Mouse (Mus musculus): ENCODE results near the gene Sept9. TPM values are rescaled to one million over a fixed set of nuclear protein-coding genes. Genes with fewer than 3 reads are reported as not detected.

Sept9 gene
- total and polyA plus RNA-seq, 2 experiments from 2014 or later, result 112 TPM

DNA sequence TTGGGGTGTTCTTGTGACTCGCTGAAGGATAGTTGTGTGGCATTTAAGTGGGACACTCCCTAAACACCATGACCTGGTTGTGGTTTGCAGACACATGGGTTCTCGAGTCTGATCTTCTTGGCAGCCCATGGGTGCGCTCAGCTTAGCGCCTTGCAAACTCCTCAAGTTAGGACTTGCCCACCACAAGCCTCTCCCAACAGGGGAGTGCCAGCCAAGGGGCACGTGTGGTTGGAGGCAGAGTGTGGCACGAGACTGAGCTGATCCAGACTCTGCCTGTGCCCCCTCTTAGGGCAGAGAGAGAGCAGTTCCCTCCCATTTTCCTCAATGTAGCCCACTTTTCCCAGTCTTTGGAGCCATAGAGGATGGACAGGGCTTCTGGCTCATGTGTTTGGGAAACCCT lies 18.6 kb downstream of the Sept9 start:
- DNase-seq (no peak), ATAC-seq (no peak)
- no peak for TF ChIP-seq CTCF (IDR thresholded peaks at IDR 0.05; ENCODE audit: low read depth)
- Histone ChIP-seq H3K36me3 (ENCODE audit: insufficient read depth) (no peaks in the 10 kb centered on the region), H3K4me1 (ENCODE audit: insufficient read depth) (no peaks in the 10 kb centered on the region), H3K27ac (ENCODE audit: low read depth, low read length) (no peak overlapping the region), H3K9ac (no peak overlapping the region), H3K4me2 (ENCODE audit: low read depth) (no peak overlapping the region), H3K9me3 (ENCODE audit: low read length) (no peaks in the 10 kb centered on the region), H3K27me3 (ENCODE audit: insufficient read depth, low read length) (no peaks in the 10 kb centered on the region), H3K4me3 (ENCODE audit: low read depth, low read length) (no peak overlapping the region)
- 91% methylated on average over 6 of the region's 6 CpGs for WGBS

DNA sequence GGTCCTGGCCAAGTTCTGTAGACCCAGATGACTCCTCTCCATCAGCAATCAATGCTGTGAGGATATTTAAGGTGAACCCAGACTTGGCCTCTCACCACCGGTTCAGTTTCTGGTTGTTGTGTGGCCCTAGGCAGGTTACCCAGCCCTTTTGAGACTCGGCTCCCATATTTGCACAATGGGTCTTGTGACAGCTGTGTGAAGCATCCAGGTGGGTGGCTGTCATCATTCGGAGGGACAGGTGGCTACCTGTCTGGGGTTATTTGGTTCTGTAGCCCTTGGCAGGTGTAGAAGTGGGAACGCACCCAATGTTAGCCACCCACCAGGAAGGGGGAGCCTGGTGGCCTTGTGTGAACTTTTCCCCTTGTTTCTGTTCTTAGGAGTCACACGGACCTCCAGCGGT lies 19.0 kb downstream of the Sept9 start:
- Histone ChIP-seq H3K4me2 (ENCODE audit: low read depth) (no peak overlapping the region), H3K4me1 (ENCODE audit: insufficient read depth) (no peaks in the 10 kb centered on the region), H3K36me3 (ENCODE audit: insufficient read depth) (no peaks in the 10 kb centered on the region), H3K9ac (no peak overlapping the region), H3K27ac (ENCODE audit: low read depth, low read length) (no peak overlapping the region), H3K4me3 (ENCODE audit: low read depth, low read length) (no peak overlapping the region), H3K9me3 (ENCODE audit: low read length) (no peaks in the 10 kb centered on the region), H3K27me3 (ENCODE audit: insufficient read depth, low read length) (no peaks in the 10 kb centered on the region)
- ATAC-seq, result no peak
- DNase-seq, result no peak
- no peak for TF ChIP-seq CTCF (IDR thresholded peaks at IDR 0.05; ENCODE audit: low read depth)
- 95% methylated on average over 6 of the region's 6 CpGs for WGBS

DNA sequence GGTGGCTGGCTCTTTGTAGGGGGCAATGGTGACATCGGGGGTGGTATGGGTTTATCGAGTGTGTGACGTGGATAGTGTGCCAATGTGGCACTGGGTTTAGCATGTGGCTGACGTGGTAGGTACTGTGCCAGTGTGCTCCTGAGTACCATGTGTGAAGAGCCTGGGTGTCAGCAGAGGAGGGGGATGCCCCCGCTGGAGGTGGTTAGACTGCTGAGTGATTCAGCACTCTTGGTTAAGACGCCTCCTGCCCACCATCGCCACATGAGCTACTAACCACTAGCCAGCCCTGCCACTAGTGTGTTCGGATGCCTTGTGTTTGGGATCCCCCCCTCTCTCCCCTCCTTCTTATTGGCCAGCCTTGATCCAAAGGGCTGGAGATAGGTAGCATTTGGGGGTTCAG lies 21.3 kb downstream of the Sept9 start:
- H3K36me3 ChIP-seq (ENCODE audit: insufficient read depth), result no peaks in the 10 kb centered on the region
- no peaks in the 10 kb centered on the region for H3K27me3 ChIP-seq (ENCODE audit: insufficient read depth, low read length)
- no peak for DNase-seq
- no peak overlapping the region for H3K9ac ChIP-seq
- ATAC-seq, result no peak
- no peak for TF ChIP-seq CTCF (IDR thresholded peaks at IDR 0.05; ENCODE audit: low read depth)
- H3K4me2 ChIP-seq (ENCODE audit: low read depth), result no peak overlapping the region
- no peak overlapping the region for H3K4me3 ChIP-seq (ENCODE audit: low read depth, low read length)
- H3K4me1 ChIP-seq (ENCODE audit: insufficient read depth), result no peaks in the 10 kb centered on the region
- H3K9me3 ChIP-seq (ENCODE audit: low read length), result no peaks in the 10 kb centered on the region
- H3K27ac ChIP-seq (ENCODE audit: low read depth, low read length), result no peak overlapping the region
- WGBS, result 89% methylated on average over 8 of the region's 8 CpGs

DNA sequence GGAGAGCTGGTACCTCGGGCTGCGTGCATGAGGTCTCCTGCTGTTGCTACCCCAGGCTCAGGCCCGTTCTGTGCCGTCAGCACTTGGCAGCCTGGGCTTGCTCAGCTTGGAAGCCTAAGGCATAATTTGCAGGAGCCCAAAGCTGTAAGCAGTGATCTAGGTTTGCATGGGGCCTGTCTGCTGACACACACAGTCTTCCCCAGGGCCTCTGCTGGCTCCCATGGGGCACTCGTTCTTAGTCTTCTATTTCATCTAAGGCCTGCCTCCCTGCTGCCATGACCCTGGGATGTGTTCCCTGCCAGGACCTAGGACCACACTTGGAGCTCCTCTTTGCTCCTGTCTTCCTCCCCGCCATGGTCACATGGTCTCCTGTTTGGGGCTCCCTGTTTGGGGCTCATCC lies 21.7 kb downstream of the Sept9 start:
- no peak overlapping the region for H3K9ac ChIP-seq
- DNase-seq (no peak), ATAC-seq (no peak)
- H3K9me3 ChIP-seq (ENCODE audit: low read length), result no peaks in the 10 kb centered on the region
- H3K4me2 ChIP-seq (ENCODE audit: low read depth), result no peak overlapping the region
- H3K4me1 ChIP-seq (ENCODE audit: insufficient read depth), result no peaks in the 10 kb centered on the region
- no peak overlapping the region for H3K4me3 ChIP-seq (ENCODE audit: low read depth, low read length)
- H3K27ac ChIP-seq (ENCODE audit: low read depth, low read length), result no peak overlapping the region
- WGBS, result 62% methylated on average over 6 of the region's 6 CpGs
- no peaks in the 10 kb centered on the region for H3K36me3 ChIP-seq (ENCODE audit: insufficient read depth)
- TF ChIP-seq CTCF (IDR thresholded peaks at IDR 0.05; ENCODE audit: low read depth), result no peak
- no peaks in the 10 kb centered on the region for H3K27me3 ChIP-seq (ENCODE audit: insufficient read depth, low read length)

DNA sequence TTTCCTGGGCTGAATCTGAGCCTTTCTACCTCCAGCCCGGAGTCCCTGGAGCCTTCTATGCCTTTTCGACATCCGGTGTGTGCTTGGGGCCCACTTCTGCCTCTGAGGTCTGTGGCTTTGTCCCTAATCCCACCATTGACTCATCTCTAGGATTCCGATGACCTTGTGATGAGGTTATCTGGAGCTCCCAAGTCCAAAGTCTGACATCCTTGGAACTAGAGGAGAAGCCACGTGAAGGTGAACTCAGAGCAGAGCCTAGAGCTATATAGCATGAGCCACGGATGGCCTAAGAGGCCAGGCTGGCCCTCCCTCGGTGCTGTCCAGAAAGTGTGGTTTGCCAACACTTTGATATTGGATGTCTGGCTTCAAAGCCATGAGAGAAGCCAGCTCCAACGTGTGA lies 23.4 kb downstream of the Sept9 start:
- Histone ChIP-seq H3K4me2 (ENCODE audit: low read depth) (no peak overlapping the region), H3K4me3 (ENCODE audit: low read depth, low read length) (no peak overlapping the region), H3K9ac (no peak overlapping the region), H3K36me3 (ENCODE audit: insufficient read depth) (no peaks in the 10 kb centered on the region), H3K27me3 (ENCODE audit: insufficient read depth, low read length) (no peaks in the 10 kb centered on the region), H3K27ac (ENCODE audit: low read depth, low read length) (no peak overlapping the region), H3K4me1 (ENCODE audit: insufficient read depth) (no peaks in the 10 kb centered on the region), H3K9me3 (ENCODE audit: low read length) (no peaks in the 10 kb centered on the region)
- no peak for TF ChIP-seq CTCF (IDR thresholded peaks at IDR 0.05; ENCODE audit: low read depth)
- ATAC-seq (no peak), DNase-seq (no peak)
- 85% methylated on average over 8 of the region's 8 CpGs for WGBS

DNA sequence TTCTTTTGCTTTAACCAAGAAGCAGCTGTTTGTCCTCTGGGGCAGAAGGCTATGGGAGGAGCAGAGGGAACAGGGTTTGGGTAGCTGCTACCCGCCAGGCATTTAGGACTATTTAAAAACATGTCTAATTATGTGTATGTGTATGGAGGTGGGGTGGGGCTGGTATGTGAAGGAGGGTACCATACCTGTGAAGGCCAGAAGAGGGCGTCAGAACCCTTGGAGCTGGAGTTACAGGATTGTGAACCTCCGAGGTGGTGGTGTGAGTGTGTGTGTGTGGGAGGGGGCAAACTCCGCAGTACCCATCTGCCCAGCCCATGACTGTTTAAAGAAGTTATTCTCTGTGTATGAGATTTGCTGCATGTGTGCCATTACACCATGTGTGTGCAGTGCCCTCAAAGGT lies 25.3 kb downstream of the Sept9 start:
- TF ChIP-seq CTCF (IDR thresholded peaks at IDR 0.05; ENCODE audit: low read depth), result no peak
- WGBS, result 60% methylated on average over 4 of the region's 4 CpGs
- Histone ChIP-seq H3K27ac (ENCODE audit: low read depth, low read length) (no peak overlapping the region), H3K9me3 (ENCODE audit: low read length) (no peaks in the 10 kb centered on the region), H3K4me3 (ENCODE audit: low read depth, low read length) (no peak overlapping the region), H3K36me3 (ENCODE audit: insufficient read depth) (no peaks in the 10 kb centered on the region), H3K9ac (no peak overlapping the region), H3K4me2 (ENCODE audit: low read depth) (no peak overlapping the region), H3K4me1 (ENCODE audit: insufficient read depth) (no peaks in the 10 kb centered on the region), H3K27me3 (ENCODE audit: insufficient read depth, low read length) (no peaks in the 10 kb centered on the region)
- no peak for DNase-seq
- no peak for ATAC-seq

DNA sequence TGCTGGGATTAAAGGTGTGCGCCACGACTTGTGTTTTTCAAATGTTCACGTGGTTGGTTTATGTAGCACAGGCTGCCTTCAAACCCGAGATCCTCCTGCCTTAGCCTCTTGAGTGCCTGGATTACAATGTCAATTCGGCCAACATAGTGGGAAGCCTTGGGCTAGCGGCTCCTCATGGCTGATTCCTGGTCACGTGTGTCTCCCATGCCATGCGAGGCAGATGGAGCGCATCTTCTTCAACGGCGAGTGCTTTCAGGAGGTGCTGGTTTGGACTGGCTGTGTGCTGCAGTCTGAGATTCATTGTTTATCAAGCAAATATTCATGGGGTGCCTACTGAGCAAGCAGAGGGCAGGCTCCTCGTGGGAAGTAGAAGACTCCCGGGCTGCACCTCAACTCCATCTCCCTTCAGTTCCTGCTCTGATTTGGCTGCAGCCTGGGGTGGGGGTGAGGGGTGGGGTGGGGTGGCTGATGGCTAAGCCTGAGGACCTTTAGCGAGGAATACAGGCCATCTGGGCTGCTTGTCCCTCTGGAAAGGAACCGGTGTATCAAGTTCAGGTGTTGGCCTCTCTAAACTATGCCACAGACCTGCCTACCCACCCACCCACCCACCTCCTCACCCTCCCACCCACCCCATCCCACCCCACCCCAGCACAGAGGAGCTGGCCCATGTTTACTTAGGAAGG lies 26.2 kb downstream of the Sept9 start:
- Histone ChIP-seq H3K4me3 (ENCODE audit: low read depth, low read length) (no peak overlapping the region), H3K4me2 (ENCODE audit: low read depth) (no peak overlapping the region), H3K36me3 (ENCODE audit: insufficient read depth) (no peaks in the 10 kb centered on the region), H3K9me3 (ENCODE audit: low read length) (no peaks in the 10 kb centered on the region), H3K9ac (no peak overlapping the region), H3K27me3 (ENCODE audit: insufficient read depth, low read length) (no peaks in the 10 kb centered on the region), H3K27ac (ENCODE audit: low read depth, low read length) (no peak overlapping the region), H3K4me1 (ENCODE audit: insufficient read depth) (no peaks in the 10 kb centered on the region)
- ATAC-seq, result no peak
- WGBS, result 85% methylated on average over 15 of the region's 15 CpGs
- TF ChIP-seq CTCF (IDR thresholded peaks at IDR 0.05; ENCODE audit: low read depth), result no peak
- DNase-seq, result no peak
